Mouse (Mus musculus): ENCODE measurements around the gene 4930564D02Rik.

Gene 4930564D02Rik

DNA sequence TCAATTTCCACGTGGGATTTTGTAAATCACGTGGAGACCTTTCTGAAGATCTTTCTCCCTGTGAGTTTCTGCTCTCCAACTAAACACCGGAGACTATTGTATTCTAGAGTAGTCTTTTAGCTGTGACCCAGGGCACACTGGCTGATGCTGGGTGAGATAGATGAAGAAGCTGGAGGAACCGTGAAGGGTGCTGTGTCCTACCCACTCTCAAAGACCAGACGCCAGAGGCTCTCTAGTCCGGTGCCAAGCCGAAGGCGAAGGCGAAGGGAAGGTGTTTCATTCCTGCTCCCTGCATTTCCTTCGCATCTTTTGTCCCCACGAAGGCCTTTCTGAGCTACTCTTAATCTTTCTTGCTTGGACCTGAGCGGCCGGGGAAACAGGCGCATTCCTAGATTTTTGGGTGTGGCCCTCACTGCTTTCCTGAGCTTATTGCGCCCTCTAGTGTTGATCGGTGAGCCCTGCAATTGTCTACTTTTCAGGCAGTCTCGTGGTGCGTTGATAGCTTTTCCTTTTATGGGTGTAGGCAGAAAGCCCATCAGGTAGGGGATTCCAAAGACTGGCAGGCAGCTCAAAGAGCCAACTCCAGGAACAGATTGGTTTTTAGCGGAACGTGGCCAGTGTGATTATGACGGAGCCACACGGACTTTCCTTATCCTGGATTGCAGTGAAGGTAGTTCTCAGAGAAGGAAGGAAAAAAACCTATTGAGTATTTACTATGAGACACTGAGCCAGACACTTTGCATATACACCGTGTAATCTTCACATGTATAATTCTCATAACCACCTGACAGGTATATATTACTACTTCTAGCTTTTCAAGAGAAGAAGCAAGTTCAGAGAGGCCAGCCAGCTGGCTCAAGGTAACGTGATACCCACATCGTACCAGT is 7.8 kb upstream of the 4930564D02Rik start:
- peak; percentile 88 for DNase-seq

- DNase-seq, result no peak
These were observed 6.7 kb upstream of the 4930564D02Rik start for GRCm38 (mm10) chr3:105059911-105060310.

DNA sequence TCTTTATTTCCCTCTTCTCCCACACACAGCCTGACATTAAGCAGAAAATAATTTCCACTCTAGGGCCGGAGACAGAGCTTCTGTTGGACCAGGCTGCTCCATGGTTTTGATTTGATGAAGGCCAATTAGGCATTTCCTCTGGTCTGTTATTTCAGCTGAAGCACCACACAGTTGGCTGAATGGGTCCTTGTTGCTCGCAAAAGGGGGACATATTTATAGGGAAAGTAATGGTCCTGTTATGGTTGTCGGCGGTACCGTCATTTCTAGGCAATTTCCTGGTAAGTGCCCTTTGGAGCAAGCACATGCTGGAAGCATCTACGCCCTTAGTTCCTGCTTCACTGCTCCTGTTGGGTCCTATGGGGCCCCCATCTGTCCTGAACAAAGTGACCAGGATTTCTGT is 5.7 kb upstream of the 4930564D02Rik start:
- no peak for DNase-seq

GRCm38 (mm10) chr3:105061496-105061895 is 5.1 kb upstream of the 4930564D02Rik start:
- no peak for DNase-seq

GRCm38 (mm10) chr3:105061991-105062390 is 4.7 kb upstream of the 4930564D02Rik start:
- DNase-seq, result no peak

DNA sequence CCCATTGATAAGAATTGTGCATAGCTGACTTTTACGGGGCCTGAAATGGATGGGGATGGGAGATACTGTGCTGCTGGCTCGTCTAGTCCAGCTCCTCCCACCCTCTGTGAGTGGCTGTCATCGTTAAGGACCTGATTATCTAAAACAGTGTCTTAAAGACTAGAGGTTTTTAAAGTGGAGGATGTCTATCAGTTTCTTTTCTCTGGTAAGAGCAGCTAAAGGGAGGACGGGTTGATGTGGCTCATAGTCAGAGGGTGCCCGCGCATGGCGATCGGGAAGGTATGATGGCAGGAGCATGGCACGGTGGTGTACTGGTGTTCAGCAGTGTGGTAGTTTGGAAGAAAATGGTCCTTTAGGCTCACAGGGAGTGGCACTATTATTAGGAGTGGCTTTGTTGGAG is 4.0 kb upstream of the 4930564D02Rik start:
- DNase-seq, result no peak

- no peak for DNase-seq
These were observed 3.9 kb downstream of the 4930564D02Rik start for GRCm38 (mm10) chr3:105070553-105070952.

GRCm38 (mm10) chr3:105071251-105071650 is 4.6 kb downstream of the 4930564D02Rik start:
- no peak for DNase-seq

DNA sequence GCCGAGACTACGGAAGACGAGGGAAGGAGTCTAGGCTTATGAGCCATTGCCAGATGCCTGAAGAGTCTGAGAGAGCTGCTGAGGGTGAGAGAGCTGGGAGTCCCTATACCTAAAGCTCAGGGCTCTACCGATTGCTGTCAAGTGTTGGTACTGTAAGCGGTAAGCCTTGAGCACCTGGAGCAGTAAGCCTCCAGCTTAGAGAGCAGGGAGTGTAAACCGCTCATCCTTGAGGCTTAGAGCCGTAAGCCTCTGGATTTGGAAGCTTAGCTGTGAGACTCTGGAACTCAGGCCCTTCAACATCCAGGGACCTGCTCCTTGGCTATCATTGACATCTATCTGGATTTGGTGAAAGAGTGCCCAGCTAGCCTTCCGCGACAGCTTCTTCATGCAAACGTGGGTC is 5.9 kb downstream of the 4930564D02Rik start:
- DNase-seq, result peak; percentile 51

DNA sequence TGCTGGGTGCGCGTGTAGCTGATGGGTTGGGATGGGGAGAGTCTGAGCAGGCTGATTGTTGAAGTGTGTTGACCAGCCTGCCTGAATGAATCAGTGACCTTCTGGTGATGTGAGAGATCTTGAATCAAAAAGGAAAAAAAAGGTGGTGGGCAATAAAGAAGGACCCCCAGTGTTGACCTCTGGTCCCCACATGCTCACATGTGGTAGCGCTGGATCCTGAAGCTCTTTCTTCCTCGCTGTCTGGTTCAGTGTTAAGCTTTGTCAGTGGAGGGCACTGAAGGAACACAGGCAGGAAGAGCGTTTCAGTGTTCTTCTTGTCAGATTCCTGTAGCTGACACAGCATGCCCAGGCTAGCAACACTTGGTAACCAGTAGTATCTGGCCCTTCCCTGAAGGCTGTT is 9.2 kb downstream of the 4930564D02Rik start:
- DNase-seq, result no peak

DNA sequence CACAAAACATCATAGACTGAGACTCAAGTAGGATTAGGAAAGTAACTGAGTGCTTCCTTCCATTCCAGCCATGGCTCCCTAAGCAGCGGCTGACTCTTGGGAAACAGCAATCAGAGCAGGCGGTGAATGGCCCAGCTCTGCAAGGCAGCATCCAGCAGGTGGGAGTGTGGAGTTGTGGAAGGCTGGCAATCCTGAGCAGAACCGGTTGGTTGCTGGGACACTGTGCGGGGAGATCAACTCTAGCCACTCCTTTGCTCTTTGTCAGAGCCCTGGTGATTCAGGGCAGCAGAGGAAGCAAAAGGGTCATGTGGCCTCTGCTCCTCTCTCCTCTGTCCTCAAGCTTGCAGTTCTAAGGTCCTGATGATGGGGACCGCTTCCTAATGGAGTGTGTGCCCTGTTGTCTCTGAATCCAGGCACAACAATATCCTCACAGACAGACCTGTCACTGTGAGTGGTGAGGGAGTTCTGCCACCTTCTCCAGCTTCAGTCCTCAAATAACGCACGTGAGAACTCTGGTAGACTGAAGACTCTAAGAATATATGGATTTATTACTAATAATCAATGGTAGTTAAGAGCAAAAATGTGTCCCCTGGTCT is 11.7 kb downstream of the 4930564D02Rik start:
- DNase-seq, result peak; percentile 85

- DNase-seq, result no peak
These were observed 20.7 kb downstream of the 4930564D02Rik start for GRCm38 (mm10) chr3:105087344-105087743.

DNA sequence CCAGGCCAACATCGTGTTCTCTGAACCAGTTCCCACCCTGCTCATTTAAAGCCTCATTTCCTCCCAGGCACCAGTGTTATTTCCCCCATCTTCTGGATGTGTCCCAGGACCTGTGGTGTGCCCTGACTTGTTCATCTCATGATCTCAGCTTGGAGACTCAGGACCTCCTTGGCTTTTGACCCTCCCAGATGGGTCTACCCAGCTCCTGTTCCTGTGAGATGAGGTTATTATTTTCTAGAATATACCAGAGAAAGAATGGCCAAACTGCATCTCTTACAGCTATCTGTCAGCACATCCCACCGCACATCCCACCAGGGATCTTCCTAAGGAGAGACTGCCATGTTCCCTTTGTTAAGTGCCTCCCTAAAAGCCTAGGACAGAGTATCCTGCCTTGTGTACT is 22.0 kb downstream of the 4930564D02Rik start:
- no peak for DNase-seq

GRCm38 (mm10) chr3:105090147-105090546 is 23.5 kb downstream of the 4930564D02Rik start:
- DNase-seq, result no peak

- DNase-seq, result peak; percentile 53
These were observed 24.3 kb downstream of the 4930564D02Rik start for GRCm38 (mm10) chr3:105090981-105091380.

GRCm38 (mm10) chr3:105092721-105093505 is 26.3 kb downstream of the 4930564D02Rik start:
- DNase-seq, result no peak

DNA sequence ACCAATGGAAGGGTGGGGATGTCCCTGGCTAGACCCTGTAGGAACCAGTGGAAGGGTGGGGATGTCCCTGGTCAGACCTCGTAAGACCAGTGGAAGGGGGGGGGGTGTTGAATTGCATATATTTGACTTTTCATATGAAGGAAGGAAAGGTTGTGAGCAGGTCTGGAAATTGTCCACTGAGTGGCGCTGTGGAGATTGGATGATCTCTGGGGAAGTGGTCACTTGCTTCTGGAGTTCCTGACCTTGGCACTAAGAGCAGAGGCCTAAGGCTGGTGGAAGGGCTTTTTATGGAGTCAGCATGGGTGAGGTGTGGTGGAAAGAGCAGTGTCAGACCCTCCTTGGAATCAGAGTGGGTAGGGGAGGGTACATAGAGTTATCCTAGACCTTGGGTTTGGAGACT is 27.8 kb downstream of the 4930564D02Rik start:
- DNase-seq, result no peak

- DNase-seq, result no peak
These were observed 28.4 kb downstream of the 4930564D02Rik start for GRCm38 (mm10) chr3:105095026-105095425.

DNA sequence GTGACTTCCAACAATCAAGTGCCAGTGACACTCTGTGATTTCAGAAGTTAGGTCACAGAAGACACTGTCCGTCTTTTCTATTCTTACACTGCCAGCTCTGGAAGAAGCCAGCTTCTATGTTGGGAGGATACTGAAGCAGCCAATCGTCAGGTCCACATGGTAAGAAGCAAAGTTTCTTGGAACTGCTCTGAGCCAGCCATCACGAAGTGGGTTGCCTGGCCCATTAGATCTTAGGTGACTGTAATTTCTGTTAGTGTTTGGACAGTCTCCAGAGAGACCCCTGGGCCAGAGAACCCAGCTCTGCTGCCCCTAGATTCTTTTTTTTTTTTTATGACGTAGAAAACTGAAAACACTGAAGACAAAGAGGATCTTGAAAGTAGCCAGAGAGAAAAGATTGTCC is 30.9 kb downstream of the 4930564D02Rik start:
- no peak for DNase-seq

DNA sequence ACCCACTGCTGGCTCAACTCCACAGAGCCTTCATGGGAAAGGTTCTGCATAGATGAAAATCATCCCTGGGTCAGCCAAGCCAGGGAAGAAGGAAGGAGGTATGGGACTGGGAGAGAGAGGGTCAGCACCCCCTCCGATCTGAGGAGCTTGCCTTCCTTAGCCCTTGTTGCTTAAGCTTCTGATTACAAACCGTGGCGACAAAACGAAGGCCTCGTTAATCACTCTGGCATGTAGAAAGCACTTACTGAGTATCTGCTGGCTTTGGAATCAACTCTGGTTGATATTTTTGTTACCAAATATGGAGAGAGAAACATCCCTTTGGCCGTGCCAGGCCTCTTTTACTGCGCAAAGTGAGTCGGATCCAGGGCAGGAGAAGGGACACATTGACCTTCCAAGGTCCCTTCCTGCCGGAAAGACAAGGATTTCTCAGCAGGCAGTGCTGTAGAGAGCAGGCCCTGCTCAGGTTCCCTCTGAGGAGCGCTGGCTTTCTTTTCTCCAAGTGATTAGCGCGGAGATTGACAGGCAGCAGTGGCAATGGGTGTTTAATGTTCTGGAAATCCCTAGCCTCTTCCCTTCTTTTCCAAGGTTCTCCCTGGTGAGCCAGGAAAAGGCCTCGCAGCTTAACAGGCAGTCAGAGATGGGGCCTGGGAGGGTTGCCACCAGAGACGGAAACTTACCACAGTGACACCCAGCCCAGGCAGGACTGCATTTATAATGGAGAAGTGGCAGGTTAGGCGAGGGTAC is 33.1 kb downstream of the 4930564D02Rik start:
- DNase-seq, result peak; percentile 36

GRCm38 (mm10) chr3:105100270-105100589 is 33.6 kb downstream of the 4930564D02Rik start:
- no peak for DNase-seq

DNA sequence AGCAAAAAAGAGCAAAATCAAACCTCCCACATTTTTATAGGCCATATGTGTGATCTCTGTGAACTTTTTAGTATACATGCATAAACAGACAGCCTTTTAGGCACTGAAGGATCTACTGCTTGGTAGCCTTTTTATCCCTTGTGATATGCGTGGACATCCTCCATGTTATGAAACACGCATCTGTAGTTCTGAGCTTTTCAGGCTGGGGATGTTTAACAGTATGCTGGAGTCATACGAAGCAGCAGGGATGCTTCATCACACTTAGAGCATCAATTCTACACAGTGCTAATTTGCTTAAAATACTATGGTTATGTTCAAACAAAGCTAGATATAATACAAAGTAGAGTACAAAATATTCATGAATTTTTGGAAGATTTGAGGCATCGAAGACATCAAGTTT is 39.2 kb downstream of the 4930564D02Rik start:
- DNase-seq, result no peak

DNA sequence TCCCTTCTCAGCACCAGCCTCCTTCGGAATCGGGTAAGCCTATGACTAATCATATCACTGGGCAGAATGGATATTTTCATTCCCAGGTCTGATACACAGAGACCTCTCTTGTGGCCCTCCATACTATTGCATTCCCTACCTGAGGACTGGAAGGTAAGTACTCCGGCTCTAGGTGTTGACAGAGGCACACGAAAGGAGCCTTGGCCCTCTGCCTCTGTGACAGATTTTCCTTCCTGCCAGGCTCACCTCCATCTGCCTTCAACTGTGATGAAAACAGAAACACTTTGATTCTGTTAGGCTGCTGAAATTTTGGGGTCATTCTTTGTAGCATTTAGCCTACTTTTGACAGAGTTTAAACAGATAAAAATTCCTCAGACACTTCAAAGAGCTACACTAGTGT is 47.2 kb downstream of the 4930564D02Rik start:
- no peak for DNase-seq
